Mouse (Mus musculus): ENCODE results near the gene Nfkb1.
A peak's percentile ranks its signal among the peaks of the same experiment; 100 is the strongest.

Gene Nfkb1

GRCm38 (mm10) chr3:135699523-135700264 lies 8.3 kb upstream of the Nfkb1 start:
- no peak for DNase-seq

GRCm38 (mm10) chr3:135698466-135698975 lies 7.2 kb upstream of the Nfkb1 start:
- DNase-seq = no peak

GRCm38 (mm10) chr3:135696262-135696661 lies 4.9 kb upstream of the Nfkb1 start:
- DNase-seq = no peak

GRCm38 (mm10) chr3:135692999-135693398 lies 1.7 kb upstream of the Nfkb1 start:
- DNase-seq = peak; percentile 19

GRCm38 (mm10) chr3:135690568-135691190 lies 668 bp downstream of the Nfkb1 start:
- peak; percentile 61 for DNase-seq

GRCm38 (mm10) chr3:135689773-135690567 lies 1.4 kb downstream of the Nfkb1 start:
- DNase-seq = no peak

- peak; percentile 14 for DNase-seq
Observed at GRCm38 (mm10) chr3:135688970-135689772, 2.2 kb downstream of the Nfkb1 start.

GRCm38 (mm10) chr3:135687965-135688364 lies 3.4 kb downstream of the Nfkb1 start:
- DNase-seq = no peak

GRCm38 (mm10) chr3:135686419-135686818 lies 4.9 kb downstream of the Nfkb1 start:
- no peak for DNase-seq

- DNase-seq = no peak
Observed at GRCm38 (mm10) chr3:135683275-135683674, 8.1 kb downstream of the Nfkb1 start.

GRCm38 (mm10) chr3:135682240-135682639 lies 9.1 kb downstream of the Nfkb1 start:
- DNase-seq = peak; percentile 47

- DNase-seq = no peak
Observed at GRCm38 (mm10) chr3:135681272-135681783, 10.0 kb downstream of the Nfkb1 start.

GRCm38 (mm10) chr3:135680213-135680843 lies 11.0 kb downstream of the Nfkb1 start:
- DNase-seq = no peak

- no peak for DNase-seq
Observed at GRCm38 (mm10) chr3:135677064-135677463, 14.3 kb downstream of the Nfkb1 start.

- DNase-seq = no peak
Observed at GRCm38 (mm10) chr3:135676364-135676763, 15.0 kb downstream of the Nfkb1 start.

- DNase-seq = no peak
Observed at GRCm38 (mm10) chr3:135675480-135675879, 15.9 kb downstream of the Nfkb1 start.

GRCm38 (mm10) chr3:135674716-135675392 lies 16.5 kb downstream of the Nfkb1 start:
- DNase-seq = peak; percentile 33

- DNase-seq = peak; percentile 19
Observed at GRCm38 (mm10) chr3:135673695-135674094, 17.7 kb downstream of the Nfkb1 start.

- DNase-seq = no peak
Observed at GRCm38 (mm10) chr3:135673041-135673440, 18.3 kb downstream of the Nfkb1 start.

GRCm38 (mm10) chr3:135672135-135672534 lies 19.2 kb downstream of the Nfkb1 start:
- DNase-seq = peak; percentile 28

- DNase-seq = no peak
Observed at GRCm38 (mm10) chr3:135670869-135671268, 20.5 kb downstream of the Nfkb1 start.

All from retina, postnatal 1 day (tissue).